Mouse (Mus musculus) limb, embryonic 11.5 days (tissue): ENCODE data around the gene Dnajc21. TPM values are rescaled to one million over a fixed set of nuclear protein-coding genes. Genes with fewer than 3 reads are reported as not detected.

ENCODE experiments used
- ATAC-seq: fragments of 200-750 bp; cut with Nextera tagmentation; 2 replicates; pipeline ENCODE4 v1.8.0; 2017; ENCODE audit warnings: low read depth; ENCODE audit not compliant: insufficient number of reproducible peaks, low FRiP score, low TSS enrichment
- DNase-seq: peaks from one replicate; pipeline ENCODE4 v3.0.0-alpha.2; 2015; ENCODE audit warnings: low spot score
- H3K27ac ChIP-seq: fragments of 300-500 bp; sonication (generic); replicated peaks from 2 replicates; pipeline ENCODE4 v1.5.1; 2014; ENCODE audit warnings: low read depth, mild to moderate bottlenecking, low read length
- H3K27me3 ChIP-seq: fragments of 300-500 bp; sonication (generic); 2 replicates; pipeline ENCODE4 v1.6.1; 2014; ENCODE audit warnings: mild to moderate bottlenecking, low read length, mixed read lengths; ENCODE audit not compliant: control insufficient read depth, insufficient read depth
- H3K36me3 ChIP-seq: fragments of 300-500 bp; sonication (generic); 2 replicates; pipeline ENCODE4 v1.6.1; 2014; ENCODE audit warnings: mild to moderate bottlenecking, low read length, moderate library complexity, mixed read lengths; ENCODE audit not compliant: control insufficient read depth, insufficient read depth
- H3K4me1 ChIP-seq: fragments of 300-500 bp; sonication (generic); 2 replicates; pipeline ENCODE4 v1.6.1; 2014; ENCODE audit warnings: low read length, mixed read lengths; ENCODE audit not compliant: control insufficient read depth, insufficient read depth
- H3K4me2 ChIP-seq: fragments of 300-500 bp; sonication (generic); 2 replicates; pipeline ENCODE4 v1.6.1; 2014; ENCODE audit warnings: low read depth, mild to moderate bottlenecking, moderate library complexity; ENCODE audit not compliant: severe bottlenecking
- H3K4me3 ChIP-seq: fragments of 300-500 bp; sonication (generic); 2 replicates; pipeline ENCODE4 v1.5.1; 2014; ENCODE audit warnings: low read depth, low read length
- H3K9ac ChIP-seq: fragments of 300-500 bp; sonication (generic); 2 replicates; pipeline ENCODE4 v1.6.1; 2014; ENCODE audit warnings: mild to moderate bottlenecking, low read length
- H3K9me3 ChIP-seq: fragments of 300-500 bp; sonication (generic); 2 replicates; pipeline ENCODE4 v1.6.1; 2016; ENCODE audit warnings: low read length; ENCODE audit not compliant: control insufficient read depth
- WGBS: fragments of 180-500 bp; shearing (Covaris S2); extraction: QIAGEN DNeasy Blood & Tissue Kit; methylation state at CpG from one replicate; pipeline ENCODE4 v1.1.7; 2014; 5-methylcytosine and 5-hydroxymethylcytosine counted together
- polyA plus RNA-seq: library from polyadenylated mRNA; unstranded; fragments of >200 nt; fragmentation: Nextera tagmentation; extraction: Ambion mirVana; gene quantifications from 2 replicates; pipeline ENCODE4 v1.2.1, GENCODE M21; 2014

Dnajc21 gene
- polyA plus RNA-seq, 1 experiment from 2014 or later: 18.3 TPM

GRCm38 (mm10) chr15:10463555-10463954 is 6.8 kb downstream of the Dnajc21 start:
- Histone ChIP-seq H3K9me3 (no peaks in the 10 kb centered on the region), H3K9ac (no peak overlapping the region), H3K27me3 (no peaks in the 10 kb centered on the region), H3K4me3 (no peak overlapping the region), H3K27ac (no peak overlapping the region), H3K36me3 (peaks cover 5% of the 10 kb centered on the region; the same call in 1 of the 2 replicates), H3K4me2 (no peak overlapping the region), H3K4me1 (no peaks in the 10 kb centered on the region)
- ATAC-seq (no peak), DNase-seq (no peak)
- 83% methylated on average over 5 of the region's 5 CpGs for WGBS

DNA sequence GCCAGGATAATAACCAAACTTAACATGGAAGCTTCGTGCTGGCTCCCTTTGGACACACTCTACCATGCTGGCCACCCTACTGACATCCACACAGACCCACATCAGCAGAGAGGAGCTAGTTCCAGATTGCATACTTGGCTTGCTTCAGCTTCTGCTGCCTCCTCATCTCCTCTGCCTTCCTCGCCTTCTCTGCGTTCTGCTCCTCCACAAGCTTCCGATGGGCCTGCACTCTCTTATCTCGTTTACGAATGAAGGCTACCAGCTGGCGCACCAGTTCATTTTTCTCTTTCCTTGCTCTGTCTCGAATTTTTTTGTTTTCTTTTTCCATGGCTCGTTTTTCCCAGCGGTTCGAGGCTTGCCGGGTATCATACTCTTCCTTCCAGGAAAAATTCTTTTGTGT is 9.3 kb downstream of the Dnajc21 start:
- no peak overlapping the region for H3K4me2 ChIP-seq
- DNase-seq (no peak), ATAC-seq (no peak)
- no peaks in the 10 kb centered on the region for H3K27me3 ChIP-seq
- H3K4me1 ChIP-seq: no peaks in the 10 kb centered on the region
- no peak overlapping the region for H3K9ac ChIP-seq
- H3K4me3 ChIP-seq: no peak overlapping the region
- no peaks in the 10 kb centered on the region for H3K9me3 ChIP-seq
- H3K36me3 ChIP-seq: peaks cover 5% of the 10 kb centered on the region; the same call in 1 of the 2 replicates
- 91% methylated on average over 12 of the region's 12 CpGs for WGBS
- H3K27ac ChIP-seq: no peak overlapping the region

DNA sequence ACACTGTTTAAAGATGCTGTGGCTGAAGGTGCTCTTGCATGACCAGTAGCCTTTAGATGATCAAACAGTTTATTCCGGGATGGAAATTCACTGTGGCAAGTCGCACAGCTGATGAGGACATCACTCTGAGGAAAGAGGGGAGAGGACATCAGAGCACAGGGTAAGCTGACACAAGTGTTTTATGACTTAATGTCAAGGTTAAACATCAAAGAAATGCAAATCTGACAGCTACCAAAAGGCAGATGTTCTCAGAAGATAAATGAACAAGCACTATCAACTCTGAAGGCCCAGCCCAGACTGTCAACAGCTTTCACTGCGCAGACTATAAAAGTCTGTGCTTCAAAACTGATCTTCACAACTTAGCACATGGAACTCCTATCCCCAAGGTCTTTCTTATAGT is 23.2 kb downstream of the Dnajc21 start:
- Histone ChIP-seq H3K36me3 (peaks cover 5% of the 10 kb centered on the region; the same call in 1 of the 2 replicates), H3K9me3 (no peaks in the 10 kb centered on the region), H3K4me1 (no peaks in the 10 kb centered on the region), H3K4me2 (no peak overlapping the region), H3K27me3 (no peaks in the 10 kb centered on the region), H3K27ac (no peak overlapping the region), H3K4me3 (no peak overlapping the region), H3K9ac (no peak overlapping the region)
- DNase-seq (no peak), ATAC-seq (no peak)
- WGBS: 76% methylated on average over 3 of the region's 3 CpGs

DNA sequence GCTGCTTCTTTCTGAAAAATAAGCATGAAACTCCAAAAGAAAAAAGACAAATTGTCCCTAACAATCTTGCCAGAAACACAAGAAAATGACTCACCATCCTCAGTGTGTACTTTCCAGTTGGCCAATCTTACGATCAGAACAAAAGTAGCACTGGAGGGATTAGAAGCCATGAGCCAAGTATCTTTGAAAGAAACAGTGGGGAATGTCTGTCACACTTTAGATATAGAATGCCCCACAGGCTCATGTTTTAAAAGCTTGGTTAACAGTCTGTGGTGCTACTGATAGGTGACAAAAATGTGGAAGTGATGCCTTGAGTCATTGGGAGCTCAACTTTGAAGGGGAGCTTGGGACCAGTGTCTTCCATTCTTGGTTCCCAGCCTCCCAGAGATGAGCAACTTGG is 28.0 kb downstream of the Dnajc21 start:
- no peak overlapping the region for H3K9ac ChIP-seq
- H3K9me3 ChIP-seq: no peaks in the 10 kb centered on the region
- H3K27me3 ChIP-seq: no peaks in the 10 kb centered on the region
- H3K36me3 ChIP-seq: no peaks in the 10 kb centered on the region
- 92% methylated on average over 1 of the region's 1 CpGs for WGBS
- H3K4me1 ChIP-seq: no peaks in the 10 kb centered on the region
- no peak overlapping the region for H3K4me3 ChIP-seq
- ATAC-seq (no peak), DNase-seq (no peak)
- H3K4me2 ChIP-seq: no peak overlapping the region
- H3K27ac ChIP-seq: no peak overlapping the region

GRCm38 (mm10) chr15:10441493-10441892 is 28.8 kb downstream of the Dnajc21 start:
- Histone ChIP-seq H3K36me3 (no peaks in the 10 kb centered on the region), H3K27me3 (no peaks in the 10 kb centered on the region), H3K9ac (no peak overlapping the region), H3K27ac (no peak overlapping the region), H3K9me3 (no peaks in the 10 kb centered on the region; the same call in 1 of the 2 replicates), H3K4me2 (no peak overlapping the region), H3K4me1 (no peaks in the 10 kb centered on the region), H3K4me3 (no peak overlapping the region)
- no peak for ATAC-seq
- no peak for DNase-seq
- WGBS: 92% methylated on average over 9 of the region's 9 CpGs

- Histone ChIP-seq H3K27me3 (no peaks in the 10 kb centered on the region), H3K36me3 (no peaks in the 10 kb centered on the region), H3K9me3 (no peaks in the 10 kb centered on the region; the same call in 1 of the 2 replicates), H3K4me3 (no peak overlapping the region), H3K9ac (no peak overlapping the region), H3K27ac (no peak overlapping the region), H3K4me1 (no peaks in the 10 kb centered on the region), H3K4me2 (no peak overlapping the region)
- no peak for DNase-seq
- 87% methylated on average over 6 of the region's 6 CpGs for WGBS
- ATAC-seq: no peak
Observed at GRCm38 (mm10) chr15:10439963-10440362, 30.4 kb downstream of the Dnajc21 start.

GRCm38 (mm10) chr15:10436893-10437292 is 33.4 kb downstream of the Dnajc21 start:
- WGBS: 81% methylated on average over 1 of the region's 1 CpGs
- H3K27me3 ChIP-seq: no peaks in the 10 kb centered on the region
- no peak for ATAC-seq
- no peaks in the 10 kb centered on the region for H3K36me3 ChIP-seq
- H3K27ac ChIP-seq: no peak overlapping the region
- H3K9me3 ChIP-seq: no peaks in the 10 kb centered on the region; the same call in 1 of the 2 replicates
- no peak overlapping the region for H3K4me3 ChIP-seq
- no peaks in the 10 kb centered on the region for H3K4me1 ChIP-seq
- H3K4me2 ChIP-seq: no peak overlapping the region
- DNase-seq: no peak
- no peak overlapping the region for H3K9ac ChIP-seq

DNA sequence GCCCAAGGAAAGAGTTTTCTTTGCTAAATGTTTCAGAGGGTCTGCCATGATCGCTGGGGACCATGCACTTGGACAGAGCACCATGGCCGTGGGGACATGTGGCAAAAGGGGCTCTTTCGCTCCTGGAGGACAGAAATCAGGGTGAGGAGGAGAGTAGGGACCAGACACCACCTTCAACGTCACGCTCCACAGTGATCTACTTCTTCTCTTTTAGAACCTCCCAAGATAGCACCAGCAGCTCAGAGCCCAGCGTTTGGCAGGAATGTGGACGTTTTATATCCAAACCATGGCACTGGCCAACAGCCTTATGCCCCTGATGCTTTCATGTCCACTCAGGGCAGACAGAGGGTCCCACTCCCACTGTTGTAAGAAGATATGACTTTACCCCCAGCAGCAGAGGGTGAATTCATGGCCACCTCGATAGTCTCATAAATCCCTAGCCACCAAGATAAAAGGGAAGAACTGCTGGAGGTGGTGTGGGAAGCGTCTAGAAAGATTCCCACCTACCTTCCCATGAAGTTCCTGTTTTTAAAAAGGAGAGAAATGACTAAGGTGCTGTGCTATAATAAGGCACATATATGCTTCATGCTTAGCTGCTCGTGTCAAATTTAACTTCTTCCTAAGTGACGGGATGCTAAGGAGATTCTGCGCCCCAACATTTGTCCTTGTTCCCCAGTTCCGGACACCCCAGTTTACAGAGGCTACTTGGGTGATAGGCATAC is 43.6 kb downstream of the Dnajc21 start:
- no peak for ATAC-seq
- H3K4me3 ChIP-seq: no peak overlapping the region
- H3K9me3 ChIP-seq: no peaks in the 10 kb centered on the region
- no peaks in the 10 kb centered on the region for H3K4me1 ChIP-seq
- H3K27ac ChIP-seq: no peak overlapping the region
- H3K36me3 ChIP-seq: no peaks in the 10 kb centered on the region
- no peak overlapping the region for H3K9ac ChIP-seq
- 90% methylated on average over 13 of the region's 13 CpGs for WGBS
- no peak for DNase-seq
- H3K27me3 ChIP-seq: no peaks in the 10 kb centered on the region
- no peak overlapping the region for H3K4me2 ChIP-seq

GRCm38 (mm10) chr15:10426124-10426523 is 44.2 kb downstream of the Dnajc21 start:
- 90% methylated on average over 6 of the region's 6 CpGs for WGBS
- no peaks in the 10 kb centered on the region for H3K4me1 ChIP-seq
- no peaks in the 10 kb centered on the region for H3K27me3 ChIP-seq
- H3K27ac ChIP-seq: no peak overlapping the region
- H3K9ac ChIP-seq: no peak overlapping the region
- H3K36me3 ChIP-seq: no peaks in the 10 kb centered on the region
- no peak overlapping the region for H3K4me2 ChIP-seq
- ATAC-seq: no peak
- no peak for DNase-seq
- H3K9me3 ChIP-seq: no peaks in the 10 kb centered on the region
- H3K4me3 ChIP-seq: no peak overlapping the region
